Mouse (Mus musculus) CD4-positive, CD25-positive, alpha-beta regulatory T cell, adult 2 months (primary cell): ENCODE measurements around the gene Myh7b.
"Not testable (repeated sequence)": the region's sequence is repeated elsewhere in the genome, so short reads cannot be mapped to it uniquely, and the experiment has no call there.

ENCODE experiments used
- DNase-seq: peaks from one replicate; pipeline ENCODE4 v3.0.0-alpha.2; 2012; ENCODE audit warnings: low read depth, low spot score

The Myh7b gene

DNA sequence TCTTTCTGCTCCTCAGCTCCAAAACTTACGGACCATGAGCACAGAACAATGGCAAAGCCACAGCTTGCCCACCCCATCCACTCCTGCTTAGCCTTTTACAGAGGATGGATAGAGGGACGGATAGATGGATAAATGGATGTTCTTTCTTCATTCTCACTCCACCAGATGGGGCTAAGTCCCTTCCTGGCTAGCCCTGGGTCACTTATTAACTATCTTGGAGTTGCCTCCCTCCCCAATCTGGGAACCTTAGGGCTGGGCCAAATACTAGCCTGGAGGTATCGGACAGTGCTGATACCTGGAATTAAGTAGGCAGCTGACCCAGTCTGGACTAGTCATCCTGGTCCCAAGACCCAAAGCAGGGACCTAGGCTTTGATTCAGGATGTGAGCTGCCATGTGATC, 7.3 kb upstream of the Myh7b start:
- no peak for DNase-seq

DNA sequence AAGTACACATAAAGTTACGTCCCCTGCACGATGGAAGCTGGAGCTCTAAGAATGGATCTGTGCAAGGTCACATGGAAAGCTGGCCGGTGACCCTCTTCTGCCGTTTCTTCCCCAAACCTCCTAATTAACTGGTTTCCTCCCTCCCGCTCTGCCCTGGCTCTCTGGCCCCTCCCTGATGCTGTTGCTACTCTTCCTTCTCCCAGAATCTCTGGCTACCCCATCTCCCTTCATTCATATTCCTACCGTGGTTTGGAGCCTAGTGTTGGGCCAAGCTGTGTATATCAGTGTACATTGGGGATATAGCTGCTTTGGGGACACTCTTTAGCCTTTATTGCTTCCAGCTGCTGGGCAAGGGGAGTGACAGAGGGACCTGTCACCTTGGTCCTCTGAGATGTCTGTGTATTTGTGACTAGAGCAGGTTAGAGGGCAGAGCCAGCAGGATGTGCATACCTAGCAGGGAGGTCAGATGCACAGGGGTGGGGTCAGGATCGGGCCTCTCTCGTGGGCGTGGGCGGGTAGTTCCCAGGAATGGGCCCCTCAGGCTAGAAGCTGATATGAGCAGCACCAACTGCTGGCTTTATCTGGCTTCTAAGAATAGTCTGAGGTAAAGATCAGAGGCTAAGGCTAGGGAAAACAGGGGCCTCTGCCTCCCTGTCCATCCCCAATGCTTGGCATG, 6.3 kb upstream of the Myh7b start:
- DNase-seq = no peak

- DNase-seq = not testable (repeated sequence)
These were observed 5.8 kb upstream of the Myh7b start for GRCm38 (mm10) chr2:155605236-155605589.

- no peak for DNase-seq
These were observed 4.7 kb upstream of the Myh7b start for GRCm38 (mm10) chr2:155606360-155606759.

DNA sequence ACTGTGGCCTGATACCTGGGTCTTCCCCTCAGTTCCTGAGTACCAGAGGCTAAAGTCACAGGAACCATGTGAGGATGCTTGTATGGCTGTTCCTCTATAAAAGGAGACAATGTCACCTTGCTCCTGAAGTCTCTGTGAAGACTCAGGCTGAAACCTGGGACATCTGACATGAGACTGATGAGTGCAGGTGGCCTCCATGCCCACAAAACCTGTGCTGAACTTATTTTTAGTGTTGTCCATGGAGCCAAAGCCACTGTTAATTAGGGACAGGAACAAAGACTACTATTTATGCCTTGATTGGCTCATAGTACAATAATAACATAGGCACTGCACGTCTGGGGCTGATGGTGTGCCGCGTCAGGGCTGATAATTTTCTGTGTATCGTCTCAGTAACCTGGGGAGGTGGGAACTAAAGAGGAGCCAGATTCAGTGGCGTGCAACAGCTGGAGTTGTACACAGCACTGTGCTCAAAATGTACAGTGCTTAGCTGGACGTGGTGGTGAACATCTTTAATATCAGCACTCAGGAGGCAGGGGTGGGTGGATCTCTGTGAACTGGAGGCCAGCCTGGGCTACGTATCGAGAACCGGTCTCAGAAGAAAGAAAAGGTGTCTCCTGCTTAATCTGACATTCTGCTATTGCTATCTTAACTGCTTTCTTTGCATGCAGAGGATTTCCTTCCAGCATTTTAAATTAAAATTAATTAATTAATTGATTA, 980 bp downstream of the Myh7b start:
- no peak for DNase-seq

- peak; percentile 83 for DNase-seq
These were observed 2.3 kb downstream of the Myh7b start for GRCm38 (mm10) chr2:155613326-155613755.

GRCm38 (mm10) chr2:155613953-155614352, 2.9 kb downstream of the Myh7b start:
- DNase-seq = no peak

- DNase-seq = no peak
These were observed 6.0 kb downstream of the Myh7b start for GRCm38 (mm10) chr2:155616971-155617370.

DNA sequence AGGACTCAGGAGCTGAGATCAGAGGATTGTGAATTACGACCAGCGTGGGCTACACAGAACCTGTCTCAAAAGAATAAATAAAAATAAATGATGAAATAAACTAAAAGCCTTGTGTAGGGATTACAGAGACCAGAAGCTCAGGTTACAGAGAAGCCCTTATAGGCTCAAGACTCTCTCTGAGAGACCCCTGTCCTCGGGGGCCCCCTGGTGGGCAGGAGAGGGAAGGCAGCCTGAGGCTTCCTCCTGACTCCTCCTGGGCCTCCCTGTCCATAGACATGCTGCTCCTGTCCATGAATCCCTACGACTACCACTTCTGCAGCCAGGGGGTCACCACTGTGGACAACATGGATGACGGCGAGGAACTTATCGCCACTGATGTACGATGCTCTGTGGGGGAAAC, 8.8 kb downstream of the Myh7b start:
- DNase-seq = peak; percentile 86

GRCm38 (mm10) chr2:155622606-155623005, 11.6 kb downstream of the Myh7b start:
- peak; percentile 26 for DNase-seq

DNA sequence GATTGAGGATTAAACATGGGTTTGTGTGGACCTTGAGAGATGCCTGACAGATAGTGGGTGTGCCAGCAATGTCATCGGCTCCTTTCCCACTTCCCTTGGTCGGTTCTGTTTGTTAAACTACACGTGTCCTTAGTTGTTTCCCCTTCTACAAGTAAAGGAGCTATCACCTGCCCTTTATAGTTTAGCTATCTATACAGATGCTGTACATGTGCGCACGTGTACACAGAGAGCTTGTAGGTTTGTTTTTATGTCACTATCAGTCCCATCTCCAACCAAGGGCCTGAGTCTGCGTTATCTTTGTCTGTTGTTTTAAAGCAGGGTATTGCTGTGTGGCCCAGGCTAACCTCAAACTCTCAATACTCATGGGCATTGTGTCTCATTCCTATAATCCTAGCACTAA, 13.0 kb downstream of the Myh7b start:
- DNase-seq = no peak

GRCm38 (mm10) chr2:155624730-155625129, 13.7 kb downstream of the Myh7b start:
- DNase-seq = peak; percentile 76

GRCm38 (mm10) chr2:155626277-155626676, 15.3 kb downstream of the Myh7b start:
- DNase-seq = no peak

DNA sequence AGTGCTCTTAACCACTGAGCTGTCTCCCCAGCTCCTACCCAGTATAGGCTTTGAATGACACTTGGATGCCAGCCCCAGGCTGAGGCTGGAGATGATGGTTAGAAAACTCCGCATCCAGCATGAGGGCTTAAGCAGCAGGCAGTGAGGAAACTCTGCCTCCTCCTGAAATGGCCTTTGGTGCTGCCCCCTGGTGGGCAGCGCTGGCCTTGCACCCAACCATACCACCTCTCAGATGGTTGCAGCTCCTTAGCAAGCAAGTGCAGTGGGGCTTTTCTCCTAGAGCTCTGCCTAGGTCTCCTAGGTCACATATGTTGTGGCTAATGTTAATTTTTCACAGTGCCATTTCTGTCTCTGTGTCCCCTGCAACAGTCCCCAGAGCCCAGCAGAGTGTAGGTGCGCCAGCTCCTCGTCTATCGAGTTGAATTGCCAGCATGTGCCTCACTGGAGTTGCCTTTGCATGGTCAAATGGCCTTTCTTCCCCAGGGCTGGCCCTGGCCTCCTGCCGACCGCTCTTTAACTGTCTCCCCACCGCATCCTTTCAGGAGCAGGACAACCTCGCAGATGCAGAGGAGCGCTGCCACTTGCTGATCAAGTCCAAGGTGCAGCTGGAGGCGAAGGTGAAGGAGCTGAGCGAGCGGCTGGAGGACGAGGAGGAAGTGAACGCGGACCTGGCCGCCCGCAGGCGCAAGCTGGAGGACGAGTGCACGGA, 16.2 kb downstream of the Myh7b start:
- peak; percentile 86 for DNase-seq

DNA sequence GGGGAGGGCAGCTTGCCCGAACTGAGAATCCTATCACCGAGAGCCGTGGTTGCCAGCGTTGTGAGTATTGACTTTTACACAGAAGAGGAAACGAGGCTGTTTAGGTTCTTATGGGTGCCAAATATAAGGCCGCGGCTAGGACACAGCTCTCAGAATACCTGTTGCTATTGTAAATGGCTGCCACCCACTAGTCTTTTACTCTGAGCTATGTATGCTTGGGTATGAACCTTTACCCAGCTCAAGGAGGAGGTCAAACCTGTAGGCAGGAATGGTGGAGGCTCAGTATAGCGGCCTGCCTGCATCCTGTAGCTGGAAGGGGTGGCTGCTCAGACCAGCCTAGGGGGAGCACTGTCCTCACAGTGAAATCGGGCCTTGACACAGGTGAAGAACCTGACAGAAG, 17.1 kb downstream of the Myh7b start:
- no peak for DNase-seq

DNA sequence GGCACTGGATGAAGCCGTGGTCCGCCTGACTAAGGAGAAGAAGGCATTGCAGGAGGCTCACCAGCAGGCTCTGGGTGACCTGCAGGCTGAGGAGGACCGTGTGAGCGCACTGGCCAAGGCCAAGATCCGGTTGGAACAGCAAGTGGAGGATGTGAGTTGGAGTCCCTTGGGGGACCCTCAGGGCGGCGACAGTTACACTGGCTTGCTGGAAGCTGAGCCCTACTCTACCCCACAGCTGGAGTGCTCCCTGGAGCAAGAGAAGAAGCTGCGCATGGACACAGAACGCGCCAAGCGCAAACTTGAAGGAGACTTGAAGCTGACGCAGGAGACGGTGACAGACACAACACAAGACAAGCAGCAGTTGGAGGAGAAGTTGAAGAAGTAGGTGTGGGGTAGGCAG, 17.5 kb downstream of the Myh7b start:
- no peak for DNase-seq

DNA sequence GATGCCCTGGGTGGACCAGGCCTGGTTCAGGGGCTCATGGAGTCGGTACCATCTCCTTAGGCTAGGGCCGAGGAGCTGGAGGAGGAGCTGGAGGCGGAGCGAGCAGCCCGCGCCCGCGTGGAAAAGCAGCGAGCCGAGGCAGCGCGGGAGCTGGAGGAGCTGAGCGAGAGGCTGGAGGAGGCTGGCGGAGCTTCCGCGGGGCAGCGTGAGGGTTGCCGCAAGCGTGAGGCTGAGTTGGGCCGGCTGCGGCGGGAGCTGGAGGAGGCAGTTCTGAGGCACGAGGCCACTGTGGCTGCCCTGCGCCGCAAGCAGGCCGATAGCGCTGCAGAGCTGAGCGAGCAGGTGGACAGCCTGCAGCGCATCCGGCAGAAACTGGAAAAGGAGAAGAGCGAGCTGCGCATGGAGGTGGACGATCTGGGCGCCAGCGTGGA, 18.2 kb downstream of the Myh7b start:
- DNase-seq = peak; percentile 31

DNA sequence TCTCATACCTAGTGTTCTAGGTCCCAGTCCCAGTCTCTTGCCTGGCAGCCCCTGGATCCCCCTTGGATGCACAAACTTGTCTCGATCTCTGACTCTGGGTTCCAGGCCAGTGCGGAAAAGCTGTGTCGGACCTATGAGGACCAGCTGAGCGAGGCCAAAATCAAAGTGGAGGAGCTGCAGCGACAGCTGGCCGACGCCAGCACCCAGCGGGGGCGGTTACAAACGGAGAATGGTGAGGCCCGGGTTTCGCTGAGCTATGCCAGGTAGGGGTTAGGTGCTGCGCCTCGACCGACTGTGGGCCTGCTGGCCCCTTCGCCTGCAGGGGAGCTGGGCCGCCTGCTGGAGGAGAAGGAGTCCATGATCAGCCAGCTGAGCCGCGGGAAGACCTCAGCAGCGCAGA, 19.1 kb downstream of the Myh7b start:
- no peak for DNase-seq

- no peak for DNase-seq
These were observed 19.8 kb downstream of the Myh7b start for GRCm38 (mm10) chr2:155630590-155631416.

- no peak for DNase-seq
These were observed 21.3 kb downstream of the Myh7b start for GRCm38 (mm10) chr2:155632138-155632936.

- DNase-seq = no peak
These were observed 22.1 kb downstream of the Myh7b start for GRCm38 (mm10) chr2:155633121-155633520.
